Mouse (Mus musculus) T-helper 2 cell (primary cell): Measurements from ENCODE around the gene Tcte2.

Experiments
- in situ Hi-C: fragments of 300-600 bp; cut with MboI, MseI; formaldehyde crosslinking; loops from one replicate; pipeline ENCODE4 v1.15.1; 2025; ENCODE audit warnings: high pct_unique_total_duplicates

The Tcte2 gene

DNA sequence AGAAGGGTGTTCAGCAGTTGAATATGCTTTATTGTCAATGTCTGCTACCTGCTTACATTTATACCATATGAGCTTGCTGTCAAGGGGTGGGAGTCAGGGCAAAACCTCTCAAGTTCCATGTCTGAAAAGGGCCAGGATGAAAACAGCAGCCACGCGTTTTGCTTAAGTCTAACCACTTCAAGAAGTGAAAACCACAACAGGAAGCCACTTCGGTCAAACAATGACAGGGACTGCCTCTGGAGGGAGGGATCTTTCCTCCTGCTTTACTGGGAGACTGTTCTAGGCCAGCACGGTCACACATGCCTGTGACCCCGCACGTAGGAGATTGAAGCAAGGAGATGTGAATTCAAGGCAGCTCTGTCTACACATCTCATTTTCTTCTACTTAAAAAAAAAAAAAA lies 15.3 kb downstream of the Tcte2 start:
- in situ Hi-C loops = loop anchor here (10.0 kb wide), 1 partner anchor 272 kb away; no protein-coding TSS in a partner anchor

DNA sequence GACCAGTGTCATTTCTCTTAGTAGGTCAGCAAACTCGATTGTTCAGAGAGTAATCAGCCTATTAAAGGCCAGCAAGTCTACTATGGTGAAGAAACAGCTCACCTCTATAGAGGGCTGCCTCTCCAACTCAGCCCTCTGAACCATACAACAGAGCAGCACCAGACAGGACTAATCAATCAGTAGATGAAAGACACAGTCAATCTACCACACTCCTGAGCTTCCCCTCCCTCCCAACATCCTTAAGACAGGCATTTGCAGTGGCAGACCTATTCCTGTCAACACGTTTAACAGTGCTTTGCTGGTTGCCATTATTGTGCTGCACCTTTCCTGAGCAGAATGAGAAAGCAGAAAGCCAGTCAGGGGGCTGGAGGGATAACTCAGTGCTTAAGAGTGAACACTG lies 16.3 kb downstream of the Tcte2 start:
- in situ Hi-C loops = loop anchor here (10.0 kb wide), 1 partner anchor 271 kb away; no protein-coding TSS in a partner anchor

DNA sequence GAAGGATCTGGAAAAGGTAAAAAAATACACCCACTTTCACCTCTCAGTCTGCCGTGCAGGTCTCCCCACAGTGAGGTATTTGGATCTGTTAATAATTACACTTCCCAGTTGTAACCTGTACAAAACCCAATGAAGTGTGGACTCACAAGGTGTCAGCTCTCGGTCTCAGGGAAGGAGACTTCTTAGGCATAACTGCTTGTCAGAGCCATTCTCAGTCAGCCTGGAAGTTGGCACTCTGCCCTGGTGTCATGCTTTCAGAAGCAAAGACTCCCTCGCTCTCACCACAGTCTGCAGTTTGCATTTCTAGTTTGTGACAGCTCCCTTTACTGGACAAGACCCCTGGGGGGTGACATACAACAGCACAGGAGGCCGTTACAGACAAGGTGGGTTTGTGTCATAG lies 16.8 kb downstream of the Tcte2 start:
- in situ Hi-C loops = loop anchor here (10.0 kb wide), 1 partner anchor 270 kb away; no protein-coding TSS in a partner anchor

DNA sequence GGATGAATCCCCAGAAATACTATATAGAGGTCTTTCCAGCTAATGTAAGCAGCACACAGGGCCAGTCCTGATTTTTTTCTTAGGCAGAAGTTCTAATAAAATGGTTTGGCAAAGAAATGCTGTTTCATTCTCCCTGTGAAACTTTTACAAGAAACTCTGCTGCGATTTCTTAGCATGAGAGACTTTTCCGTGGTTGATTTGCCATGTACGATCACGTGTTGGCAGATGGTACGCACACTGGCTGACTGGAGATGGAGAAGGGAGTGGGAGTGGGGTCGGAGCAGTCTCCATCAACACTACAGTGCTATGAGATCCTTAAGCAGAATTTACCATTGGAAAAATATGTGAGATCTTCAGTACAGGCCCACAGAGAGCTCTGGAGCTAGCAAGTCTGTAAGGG lies 17.4 kb downstream of the Tcte2 start:
- in situ Hi-C loops = loop anchor here (10.0 kb wide), 1 partner anchor 269 kb away; no protein-coding TSS in a partner anchor

DNA sequence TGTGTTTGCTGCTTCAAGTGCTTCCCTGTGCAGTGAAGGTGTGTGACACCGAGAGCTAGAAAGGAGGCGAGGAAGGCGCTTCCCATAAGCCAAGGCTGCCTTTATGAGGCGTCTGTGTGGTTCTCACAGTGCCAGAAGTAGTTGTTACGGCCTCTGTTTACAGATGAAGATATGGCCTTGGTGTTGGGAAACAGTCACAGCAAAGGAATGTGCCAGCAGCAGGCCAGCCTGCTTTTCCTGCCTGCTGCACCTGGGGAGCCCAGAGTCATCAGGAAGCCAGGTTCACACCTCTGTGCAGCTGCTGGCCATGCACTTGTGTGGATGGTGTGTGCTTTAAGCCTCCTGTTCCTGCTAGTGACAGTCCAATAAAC lies 17.9 kb downstream of the Tcte2 start:
- in situ Hi-C loops = loop anchor here (10.0 kb wide), 1 partner anchor 269 kb away; no protein-coding TSS in a partner anchor

DNA sequence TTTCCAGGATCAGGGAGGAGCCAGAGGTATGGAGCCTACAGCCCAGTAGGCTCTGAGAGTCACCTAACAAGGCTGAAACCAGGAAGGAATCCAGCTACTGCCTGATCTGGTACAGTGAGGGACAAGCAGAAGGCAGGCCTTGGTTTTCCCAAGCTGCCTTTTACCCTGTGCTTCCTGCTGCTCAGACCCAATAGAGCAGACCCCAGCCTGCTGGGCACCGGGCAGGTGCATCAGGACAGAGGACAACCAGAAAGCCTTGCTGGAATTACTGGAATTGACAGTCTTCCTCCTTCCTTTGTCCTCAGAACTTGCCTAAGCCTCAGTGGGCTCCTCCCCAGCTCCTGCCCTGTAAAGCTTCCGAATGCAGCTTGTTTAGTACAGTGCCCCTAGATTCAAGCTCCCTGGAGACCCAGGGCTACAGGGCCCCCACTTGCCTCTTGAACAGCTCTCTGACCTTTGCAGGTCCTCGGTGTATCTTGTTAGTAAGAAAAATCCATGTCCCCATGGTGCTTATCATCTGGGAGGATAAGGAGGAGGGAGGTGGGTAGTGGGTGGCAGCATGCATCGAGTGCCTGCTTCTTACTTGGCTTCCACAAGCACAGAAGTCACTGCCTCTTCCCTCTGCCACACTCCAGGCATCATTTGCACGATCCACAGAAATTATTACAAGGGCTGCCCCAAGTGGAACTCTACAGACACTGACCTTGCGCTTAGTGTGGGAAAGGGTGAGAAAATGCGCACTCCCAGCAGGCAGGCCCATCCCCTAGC lies 18.5 kb downstream of the Tcte2 start:
- in situ Hi-C loops = loop anchor here (10.0 kb wide), 1 partner anchor 268 kb away; no protein-coding TSS in a partner anchor

DNA sequence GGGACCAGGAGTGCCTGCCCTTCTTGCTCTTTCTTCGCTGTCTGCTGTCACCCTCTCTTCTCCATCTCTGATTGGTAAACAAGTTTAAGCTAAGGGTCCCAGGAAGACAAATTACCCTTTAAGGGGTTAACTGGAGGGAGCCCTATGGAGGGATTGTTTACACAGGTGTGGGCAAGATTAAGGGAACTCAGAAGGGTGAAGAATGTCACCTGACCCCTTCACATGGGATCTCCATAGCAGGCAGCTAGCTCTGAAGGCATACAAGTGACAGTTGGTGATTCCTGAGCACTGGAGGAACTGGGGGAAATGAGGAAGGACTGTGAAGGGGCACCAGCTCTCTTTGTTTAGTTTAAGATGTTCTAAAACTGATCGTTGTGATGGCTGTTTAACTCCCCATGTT lies 19.3 kb downstream of the Tcte2 start:
- in situ Hi-C loops = loop anchor here (10.0 kb wide), 1 partner anchor 268 kb away; no protein-coding TSS in a partner anchor

DNA sequence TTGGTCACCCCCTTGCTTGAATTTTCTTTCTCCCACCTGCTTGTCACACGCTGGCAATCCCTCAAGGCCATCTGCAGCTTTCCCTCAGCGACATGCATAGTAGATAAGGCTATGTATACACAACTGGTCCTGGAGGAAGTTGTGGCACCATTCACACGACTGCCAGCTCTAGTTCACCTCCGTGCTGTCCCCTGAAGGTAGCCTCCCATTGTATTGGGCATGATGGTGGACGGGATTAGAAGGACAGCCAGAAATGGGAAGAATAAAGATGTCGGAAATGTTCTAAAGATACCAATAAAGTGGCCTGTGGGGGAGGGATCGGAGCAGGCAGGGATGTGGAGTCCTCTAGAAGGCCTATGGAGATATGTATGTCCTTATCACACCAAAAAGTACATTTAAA lies 20.0 kb downstream of the Tcte2 start:
- in situ Hi-C loops = loop anchor here (10.0 kb wide), 1 partner anchor 267 kb away; no protein-coding TSS in a partner anchor

GRCm38 (mm10) chr17:13740796-13741195 lies 20.8 kb downstream of the Tcte2 start:
- in situ Hi-C loops = loop anchor here (10.0 kb wide), 1 partner anchor 266 kb away; no protein-coding TSS in a partner anchor

DNA sequence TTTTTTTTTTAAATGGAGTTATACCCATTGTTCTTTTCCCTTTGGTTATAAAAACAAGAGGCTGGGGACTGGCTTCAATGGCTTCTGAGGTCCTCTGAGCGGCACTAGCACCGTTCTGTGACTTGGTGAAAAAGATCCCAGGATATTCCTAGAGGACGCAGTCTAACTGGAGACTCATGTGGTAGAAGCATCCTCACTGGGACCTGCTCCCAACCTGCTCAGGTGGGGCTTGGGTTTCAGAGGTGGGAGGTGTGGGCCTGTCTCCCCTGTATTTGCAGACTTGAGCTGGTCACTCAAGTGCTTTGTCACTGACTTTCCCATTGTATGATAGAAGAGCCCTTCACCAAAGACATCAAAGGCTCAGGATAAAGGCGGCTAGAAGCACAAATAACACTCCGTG lies 21.6 kb downstream of the Tcte2 start:
- in situ Hi-C loops = loop anchor here (10.0 kb wide), 1 partner anchor 265 kb away; no protein-coding TSS in a partner anchor

GRCm38 (mm10) chr17:13738916-13739315 lies 22.7 kb downstream of the Tcte2 start:
- in situ Hi-C loops = no loop called here

DNA sequence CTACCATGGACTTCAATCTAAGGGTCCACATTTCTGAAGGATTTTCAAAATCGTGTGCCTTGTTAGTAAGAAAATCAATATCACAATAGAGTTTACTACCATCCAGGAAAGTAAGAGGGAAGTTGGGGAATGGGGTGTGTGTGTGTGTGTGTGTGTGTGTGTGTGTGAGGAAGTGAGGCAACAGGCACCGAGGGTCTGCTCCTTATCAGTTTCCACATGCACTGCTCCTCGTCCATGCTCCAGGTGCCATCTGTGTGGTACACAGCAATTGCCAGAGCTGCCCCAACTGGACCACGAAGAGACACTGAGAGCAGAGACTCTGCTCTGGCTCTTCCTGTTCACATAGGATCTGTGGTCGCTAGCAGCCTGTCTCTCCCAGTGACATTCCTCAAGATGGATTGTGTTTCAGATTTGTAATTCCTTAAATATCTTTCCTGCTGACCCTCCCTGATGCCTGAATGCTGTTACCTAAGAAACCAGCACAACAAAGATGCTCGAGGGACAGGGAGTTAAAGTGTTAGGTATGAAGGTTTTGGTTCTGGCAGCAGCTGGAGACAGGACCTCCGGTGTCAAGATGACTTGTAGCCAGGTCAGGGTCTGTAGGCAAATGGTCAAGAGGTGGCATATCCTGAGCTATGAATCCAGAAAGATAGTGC lies 23.4 kb downstream of the Tcte2 start:
- in situ Hi-C loops = no loop called here

DNA sequence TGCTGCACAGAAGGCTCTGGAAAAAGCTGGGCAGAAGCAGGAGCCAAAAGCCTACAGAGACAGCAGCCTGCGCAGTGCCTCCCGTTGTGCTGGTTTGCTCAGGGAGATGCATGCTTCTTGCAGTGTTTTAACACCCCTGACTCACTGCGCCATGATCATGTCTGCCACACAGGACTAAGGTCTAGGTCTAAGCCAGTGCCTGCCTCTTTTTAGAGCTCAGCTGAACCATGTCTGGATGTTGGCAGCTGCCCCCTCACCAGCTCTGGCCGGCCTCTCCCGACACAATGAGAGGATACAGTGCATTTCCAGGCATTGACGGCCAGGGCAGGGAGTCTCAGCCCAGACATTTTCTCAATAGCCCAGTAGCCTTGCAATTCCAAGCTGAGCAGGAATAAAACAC lies 24.3 kb downstream of the Tcte2 start:
- in situ Hi-C loops = no loop called here

- in situ Hi-C loops = no loop called here
Measured at GRCm38 (mm10) chr17:13735803-13736282, 25.8 kb downstream of the Tcte2 start.

GRCm38 (mm10) chr17:13735057-13735456 lies 26.6 kb downstream of the Tcte2 start:
- in situ Hi-C loops = no loop called here

- in situ Hi-C loops = loop anchor here (5.0 kb wide), 1 partner anchor 142 kb away; no protein-coding TSS in a partner anchor
Measured at GRCm38 (mm10) chr17:13733971-13734370, 27.7 kb downstream of the Tcte2 start.

DNA sequence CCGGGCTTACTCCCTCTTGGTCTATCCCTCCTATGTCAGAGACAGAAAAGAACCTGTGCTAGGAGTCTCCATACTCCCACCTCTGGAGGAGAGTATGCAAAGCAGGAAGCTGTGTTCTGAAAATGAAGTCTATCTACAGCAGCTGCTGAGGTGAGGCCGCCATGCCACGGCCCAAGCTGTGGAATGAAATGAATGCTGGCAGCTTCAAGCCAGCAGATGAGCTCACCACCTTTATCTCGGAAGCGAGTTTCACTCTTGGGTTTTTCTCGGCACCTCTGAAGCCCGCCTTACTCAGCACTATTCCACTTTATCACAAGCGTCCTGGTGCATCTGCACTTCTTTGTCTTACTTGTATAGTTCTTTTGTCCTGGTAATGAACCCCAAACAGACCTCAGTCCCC lies 28.9 kb downstream of the Tcte2 start:
- in situ Hi-C loops = loop anchor here (5.0 kb wide), 1 partner anchor 140 kb away; no protein-coding TSS in a partner anchor

DNA sequence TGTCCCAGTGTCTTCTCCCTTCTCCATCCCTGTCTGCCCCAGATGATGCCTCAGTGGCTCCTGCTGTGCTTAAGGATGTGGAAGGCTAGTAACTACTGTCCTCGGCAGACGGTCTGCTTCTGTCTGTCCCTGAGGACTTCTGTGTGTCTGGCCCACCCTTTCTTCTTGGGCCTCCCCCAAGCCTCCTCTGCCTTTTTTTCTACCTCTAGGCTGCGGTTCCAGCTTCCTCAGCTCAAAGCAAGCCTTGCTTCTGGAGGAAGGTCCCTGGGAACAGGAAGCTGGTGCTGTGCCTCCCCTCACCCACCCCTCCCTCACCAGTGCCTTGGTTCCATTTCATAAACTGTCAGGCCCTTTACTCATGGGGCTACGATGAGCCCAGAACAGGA lies 29.9 kb downstream of the Tcte2 start:
- in situ Hi-C loops = loop anchor here (5.0 kb wide), 1 partner anchor 139 kb away; no protein-coding TSS in a partner anchor

DNA sequence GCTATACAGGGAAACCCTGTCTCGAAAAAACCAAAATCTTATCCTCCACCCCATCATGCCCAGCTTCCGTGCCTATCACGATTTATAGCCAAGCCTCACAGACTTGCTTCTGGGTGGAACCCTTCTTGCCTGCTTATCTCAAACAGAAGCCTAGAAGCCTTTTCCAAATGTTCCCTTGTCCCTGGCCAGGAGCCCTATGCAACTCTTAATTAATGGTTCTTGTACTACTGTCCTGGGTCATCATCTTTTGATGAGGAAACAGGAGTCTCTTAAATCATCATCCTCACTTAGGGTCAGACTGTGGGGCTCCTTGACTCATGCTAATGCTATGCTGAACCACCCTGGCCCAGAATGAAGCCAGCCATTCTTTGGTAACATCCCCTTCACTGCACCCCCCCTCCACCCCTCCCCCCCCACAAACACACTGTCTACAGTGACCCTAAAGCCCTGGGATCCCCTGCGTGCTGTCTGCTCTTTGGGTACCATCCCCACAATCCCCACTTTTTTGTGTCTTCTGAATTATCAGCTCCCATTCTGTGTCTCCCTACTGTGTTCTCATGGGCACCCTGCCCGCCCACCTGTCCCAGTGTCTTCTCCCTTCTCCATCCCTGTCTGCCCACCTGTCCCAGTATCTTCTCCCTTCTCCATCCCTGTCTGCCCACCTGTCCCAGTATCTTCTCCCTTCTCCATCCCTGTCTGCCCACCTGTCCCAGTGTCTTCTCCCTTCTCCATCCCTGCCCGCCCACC lies 30.5 kb downstream of the Tcte2 start:
- in situ Hi-C loops = loop anchor here (5.0 kb wide), 1 partner anchor 139 kb away; no protein-coding TSS in a partner anchor

DNA sequence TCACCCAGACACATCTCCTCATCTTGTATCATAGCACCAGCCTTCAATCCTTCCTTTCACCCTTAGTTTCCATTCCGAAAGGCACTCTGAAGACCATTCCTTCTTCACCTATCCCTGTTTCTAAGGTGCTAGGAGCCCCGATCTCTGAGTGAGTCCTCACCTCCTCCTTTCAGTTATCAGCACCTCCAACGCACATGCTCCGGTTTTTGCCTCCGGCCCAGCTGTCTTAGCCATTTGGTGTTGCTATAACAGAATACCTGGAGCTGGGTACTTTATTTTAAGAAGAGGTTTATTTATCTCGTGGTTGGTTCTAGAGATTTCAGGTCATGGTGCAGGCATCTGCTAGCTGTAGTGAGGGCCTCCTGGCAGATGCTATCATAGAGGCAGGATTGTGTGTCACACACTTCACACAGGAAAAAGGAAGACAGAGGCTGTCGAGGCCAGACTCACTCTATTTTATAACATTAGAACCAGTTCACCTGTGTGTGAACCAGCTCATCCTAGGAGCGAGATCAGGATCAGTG lies 34.7 kb downstream of the Tcte2 start:
- in situ Hi-C loops = no loop called here

DNA sequence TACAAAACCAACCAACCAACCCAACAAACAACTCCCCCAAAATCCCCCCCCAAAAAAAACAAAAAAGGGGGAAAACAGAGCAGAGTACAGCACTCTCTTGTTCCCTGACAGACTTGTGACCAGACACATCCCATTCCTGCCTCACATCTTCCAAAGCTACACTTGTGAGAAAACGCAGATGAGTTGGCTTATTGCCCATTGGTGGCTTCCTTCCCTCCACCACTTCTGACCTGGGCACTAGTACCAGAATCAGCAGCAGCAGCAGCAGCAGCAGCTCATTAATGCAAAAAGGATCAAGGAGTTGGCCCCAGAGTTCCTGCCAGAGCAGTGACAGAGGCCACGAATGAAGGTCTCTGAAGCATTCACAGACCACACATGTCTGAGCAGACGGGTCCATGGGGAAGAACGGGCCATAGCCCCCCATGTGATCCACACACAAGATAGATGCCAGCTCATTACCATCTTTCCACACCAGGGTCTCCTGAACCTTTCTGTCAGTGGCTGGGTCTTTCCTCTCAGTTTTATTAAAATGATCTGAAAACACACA lies 36.5 kb downstream of the Tcte2 start:
- in situ Hi-C loops = no loop called here
